Mouse (Mus musculus) layer of hippocampus, adult 11-12 months (tissue): Measurements from ENCODE around the gene Pbp2.

Experiments
- DNase-seq: peaks from one replicate; pipeline ENCODE4 v3.0.0; 2022; ENCODE audit warnings: low spot score

Pbp2 gene

DNA sequence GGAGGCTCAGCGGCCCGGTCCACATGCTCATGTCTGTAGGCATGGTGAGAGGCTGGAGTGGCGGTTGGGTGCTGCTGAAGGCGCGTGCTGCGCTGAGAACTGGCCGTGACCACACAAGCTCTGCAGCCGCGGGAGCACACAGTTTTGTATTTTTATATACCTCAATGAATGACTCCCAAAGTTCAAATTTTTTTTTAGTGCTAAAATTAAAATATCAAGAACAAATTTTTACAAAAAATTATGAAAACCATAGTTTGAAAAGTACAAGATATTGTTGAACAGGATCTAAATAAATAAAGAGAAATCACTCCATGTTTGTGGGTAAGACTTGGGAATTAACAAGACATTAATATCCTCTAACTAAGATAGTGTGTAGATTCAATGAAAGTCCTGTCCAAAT lies at the start of gene Pbp2:
Gene Pbp2, minus strand, starts transcription at position 101 of the 400 bp plus-strand sequence.
- DNase-seq, result no peak

DNA sequence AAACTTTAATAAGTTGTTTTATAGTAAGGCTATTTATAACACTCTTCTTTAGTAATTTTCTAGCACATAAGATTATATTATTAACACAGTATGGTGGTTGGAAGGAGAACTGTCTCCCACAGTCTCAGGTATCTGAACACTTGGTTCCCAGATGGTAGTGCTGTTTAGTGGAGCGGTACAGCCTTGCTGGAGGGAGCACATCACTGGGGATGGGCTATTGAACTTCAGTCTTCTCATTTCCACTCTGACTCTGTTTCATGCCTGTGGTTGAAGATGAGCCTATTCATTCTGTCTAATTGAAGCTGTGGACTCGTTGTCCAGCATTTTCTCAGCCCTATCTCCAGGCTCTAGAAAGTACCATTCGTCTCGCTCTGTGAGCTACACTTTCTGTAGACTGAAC lies 44.7 kb upstream of the Pbp2 start:
- no peak for DNase-seq

DNA sequence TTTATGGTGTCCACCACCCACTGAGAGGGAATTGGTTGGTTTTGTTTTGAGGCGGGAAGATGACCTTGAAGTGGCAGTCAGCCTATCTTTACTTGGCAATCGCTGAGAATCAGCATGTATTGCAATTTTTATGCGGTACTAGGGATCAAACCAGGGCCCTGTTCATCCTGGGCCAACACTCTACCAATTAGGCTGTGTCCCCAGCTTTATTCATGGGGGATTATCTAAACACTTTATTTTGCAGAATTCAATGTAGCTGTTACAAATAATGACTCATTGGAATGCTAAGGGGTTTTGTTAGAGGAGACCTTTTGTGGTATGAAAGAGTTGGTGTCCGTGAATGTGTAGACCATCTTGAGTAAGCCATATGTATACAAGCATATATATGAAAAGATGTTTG lies 42.3 kb upstream of the Pbp2 start:
- no peak for DNase-seq

DNA sequence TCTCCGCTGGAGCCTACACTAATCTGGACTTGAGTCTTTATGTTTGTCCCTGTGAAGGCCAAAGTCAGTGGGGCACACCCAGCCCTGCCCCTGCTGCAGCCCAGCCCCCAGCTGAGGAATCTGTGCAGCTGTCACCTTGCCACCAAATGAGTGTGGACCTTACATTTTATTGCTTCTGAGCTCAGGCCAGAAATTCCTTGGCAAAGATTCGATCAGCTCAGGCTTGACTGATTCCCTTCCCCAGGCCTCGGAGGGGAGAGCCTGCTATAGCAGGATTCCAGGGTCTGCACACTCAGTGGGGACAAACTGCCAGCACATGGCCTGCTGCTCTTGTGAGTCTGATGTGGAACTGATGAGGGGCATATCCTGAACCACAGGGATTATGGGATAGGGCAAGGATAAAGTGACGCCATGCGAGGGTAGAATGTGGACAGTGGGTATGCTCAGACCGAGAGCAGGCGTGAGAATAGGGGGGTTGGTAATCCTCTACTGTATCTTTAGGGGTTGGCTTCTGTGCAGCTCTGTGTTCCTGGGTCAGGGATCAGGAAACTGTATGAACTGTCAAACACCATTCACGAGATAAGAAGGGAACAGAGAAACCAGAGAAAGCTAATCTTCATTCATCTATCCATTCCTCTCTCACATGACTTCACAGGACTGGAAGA lies 41.6 kb upstream of the Pbp2 start:
- DNase-seq, result no peak

DNA sequence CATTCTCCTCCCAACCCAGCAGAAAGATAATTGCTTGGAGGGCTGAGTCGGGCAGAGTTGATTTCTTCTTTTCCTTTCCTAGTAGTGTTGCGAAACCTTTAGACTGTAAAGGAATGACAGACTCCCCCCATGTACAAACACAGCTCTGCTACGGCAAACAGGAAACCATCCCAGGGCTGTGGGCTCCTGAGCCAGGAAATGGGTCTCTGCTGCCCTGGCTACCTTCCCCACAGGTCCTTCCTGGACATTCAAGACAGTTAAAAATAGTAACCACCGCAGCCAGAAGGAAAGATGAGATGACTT lies 30.8 kb upstream of the Pbp2 start:
- DNase-seq, result no peak

DNA sequence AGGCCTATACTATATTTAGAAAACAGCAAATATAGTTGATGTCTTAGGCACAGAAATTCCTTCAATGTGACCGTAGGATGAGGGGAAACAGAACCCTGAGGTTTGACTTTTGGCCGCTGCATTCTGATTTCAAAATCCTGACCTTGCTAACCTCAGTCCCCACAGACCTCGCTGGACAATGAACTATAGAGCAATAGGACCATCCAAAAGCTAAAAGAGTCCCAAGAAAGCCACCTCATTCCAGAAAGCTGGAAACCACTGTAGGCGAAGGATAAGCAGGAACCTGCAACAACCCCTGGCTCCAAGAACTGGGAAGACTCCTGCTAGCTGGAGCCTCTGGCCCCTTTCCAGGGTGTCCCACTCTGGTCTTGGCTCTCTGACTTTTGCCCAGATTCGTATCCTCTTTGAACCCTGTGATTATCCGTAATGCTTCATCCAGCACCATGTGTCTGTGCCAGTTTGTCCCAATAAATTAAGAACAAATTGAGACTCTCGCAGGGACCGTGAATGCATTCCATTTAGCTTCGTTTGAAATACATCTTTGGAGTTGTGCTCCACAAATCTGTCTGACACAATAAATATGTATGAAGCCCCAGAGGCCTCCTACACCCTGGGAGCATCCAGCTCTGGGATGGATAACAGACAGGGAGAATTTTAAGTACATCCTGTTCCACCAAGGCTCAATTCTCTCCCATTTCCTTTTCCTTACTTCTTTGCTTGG lies 30.3 kb upstream of the Pbp2 start:
- DNase-seq, result no peak

DNA sequence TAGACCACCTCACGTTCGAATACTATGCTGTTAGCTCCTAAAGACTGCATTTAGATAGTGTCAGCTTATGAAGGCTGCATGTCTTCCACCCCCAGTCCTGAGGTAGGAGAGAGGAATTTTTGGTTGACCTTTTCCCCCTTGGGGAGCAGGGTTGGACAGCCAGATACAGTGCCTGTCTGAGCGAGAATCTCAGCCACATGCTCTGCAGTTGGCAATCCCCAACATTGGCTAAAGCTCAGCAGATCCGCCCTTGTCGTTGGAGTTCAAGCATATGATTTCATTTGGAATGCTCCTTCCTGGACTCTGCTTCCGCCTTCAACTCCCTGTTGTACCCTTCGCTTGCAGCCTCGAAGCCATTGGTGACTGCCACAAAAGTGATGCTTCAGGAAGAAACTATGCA lies 26.2 kb upstream of the Pbp2 start:
- no peak for DNase-seq

DNA sequence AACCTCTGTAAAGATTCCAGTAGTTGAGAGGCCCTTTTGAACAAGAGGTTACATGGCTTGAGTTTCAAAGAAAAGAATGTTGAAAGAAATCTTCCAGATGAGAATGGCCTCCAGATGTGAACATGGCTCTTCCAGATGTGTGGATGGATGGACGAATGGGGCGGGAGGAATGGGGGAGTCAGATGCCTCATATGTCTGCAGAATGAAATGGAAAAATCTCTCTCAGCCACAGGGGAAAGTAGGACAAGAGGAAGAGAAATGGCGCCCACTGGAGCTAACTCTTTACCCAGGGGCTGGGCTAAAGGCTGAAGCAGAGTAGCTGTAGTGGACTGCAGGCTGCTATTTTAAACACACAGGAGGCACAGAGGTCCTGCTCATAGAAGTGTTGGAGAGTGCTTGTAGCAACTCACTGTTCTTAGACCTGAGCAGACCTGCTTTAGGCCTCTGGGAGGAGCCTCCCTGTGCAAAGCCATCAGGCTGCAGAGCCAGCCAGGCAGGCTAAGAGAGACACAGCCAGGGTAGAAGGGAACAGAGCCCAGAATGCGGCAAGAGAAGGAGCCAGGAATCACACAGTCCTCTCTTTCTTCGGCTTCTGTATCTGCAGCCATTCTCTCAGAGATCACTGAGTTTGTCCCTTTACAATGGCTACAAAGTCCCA lies 23.9 kb upstream of the Pbp2 start:
- no peak for DNase-seq

DNA sequence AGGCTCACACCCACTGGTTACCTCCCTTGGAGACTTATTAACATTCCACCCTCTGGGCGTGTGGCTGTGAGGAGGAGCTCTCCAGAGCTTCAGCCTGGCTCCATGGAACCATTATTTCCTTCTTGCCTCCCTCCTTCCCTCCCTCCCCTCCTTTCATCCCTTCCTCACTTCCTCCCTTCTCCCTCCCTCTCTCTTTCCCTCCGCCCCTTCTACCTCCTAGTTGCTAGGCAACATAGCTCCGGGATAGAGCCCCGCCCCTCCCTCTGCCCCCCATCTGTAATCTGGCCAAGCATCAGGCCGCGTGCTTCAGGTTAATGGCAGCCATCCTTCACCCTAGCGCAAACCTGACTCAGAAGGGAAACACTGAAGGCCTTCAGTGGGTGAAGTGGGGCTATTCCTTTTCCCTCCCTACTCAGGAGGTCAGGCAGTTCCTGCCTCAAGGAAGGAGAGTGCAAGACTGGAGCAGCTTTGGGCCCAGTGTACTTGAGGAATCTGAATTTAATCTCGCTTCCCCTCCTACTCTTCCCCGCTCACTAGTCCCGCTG lies 22.6 kb upstream of the Pbp2 start:
- DNase-seq, result no peak

DNA sequence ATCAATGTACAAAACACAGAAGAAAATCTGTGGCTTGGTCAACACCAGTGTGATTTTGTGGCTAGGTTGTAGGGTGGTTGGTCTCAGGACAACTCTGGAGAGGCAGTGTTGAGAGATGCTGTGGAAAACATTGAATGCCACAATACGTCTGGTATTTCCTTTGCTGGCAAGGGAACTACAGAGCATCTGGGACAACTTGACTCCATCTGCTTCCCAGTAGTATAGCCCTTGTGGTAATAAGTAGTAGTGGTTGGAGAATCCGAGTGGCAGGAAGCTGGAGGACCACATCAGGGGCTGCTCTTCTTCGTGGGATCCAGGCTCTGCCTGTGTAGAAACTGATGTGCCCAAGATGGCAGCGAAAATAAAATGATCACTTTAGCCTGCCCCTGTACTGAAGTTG lies 21.7 kb upstream of the Pbp2 start:
- peak; percentile 39 for DNase-seq

DNA sequence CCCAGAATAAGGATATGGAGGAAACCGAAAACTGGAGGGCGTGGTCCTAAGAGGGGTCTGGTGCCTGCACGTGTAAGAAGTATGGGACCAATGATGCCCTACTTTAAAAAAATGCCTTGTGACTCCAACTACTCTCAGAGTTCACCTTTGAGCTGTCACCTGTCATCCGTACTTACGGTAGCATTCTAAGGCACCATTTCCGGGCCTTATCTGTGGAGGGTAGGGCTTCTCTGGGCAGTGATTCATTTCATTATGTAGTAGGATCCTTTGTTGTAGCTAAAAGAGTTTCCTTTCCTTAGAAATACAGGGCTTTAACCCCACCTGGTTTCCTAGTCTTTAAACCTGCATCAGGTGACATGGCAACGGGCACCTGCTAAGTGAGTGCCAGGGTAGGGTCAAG lies 16.6 kb upstream of the Pbp2 start:
- DNase-seq, result no peak

DNA sequence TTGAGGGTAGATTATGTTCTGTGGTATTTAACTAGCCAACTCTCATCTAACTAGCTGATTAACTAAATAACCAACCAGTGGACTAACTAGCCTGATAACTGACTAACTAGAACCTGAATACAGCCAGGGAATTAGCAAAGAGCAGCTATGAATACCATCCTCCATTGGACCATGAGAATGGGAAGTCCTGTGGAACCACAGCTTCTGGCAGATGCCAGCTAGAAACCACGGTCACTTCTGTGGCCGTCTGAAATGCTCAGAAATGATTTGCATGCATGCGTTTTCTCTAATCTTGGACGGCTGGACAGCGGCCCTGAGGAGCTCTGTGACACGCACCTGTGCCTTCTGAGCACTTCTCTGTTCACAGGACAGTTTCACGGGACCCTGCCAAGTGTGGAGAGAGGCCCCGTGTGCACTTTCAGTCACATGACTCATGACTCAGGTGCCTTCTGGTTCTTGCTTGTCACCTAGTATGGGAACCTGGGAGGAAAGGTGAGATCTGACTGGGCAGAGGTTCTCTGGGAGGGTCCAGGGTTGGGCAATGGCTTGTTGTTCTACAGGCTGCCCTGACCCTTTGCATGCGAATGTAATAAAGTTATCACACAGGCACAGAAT lies 14.6 kb upstream of the Pbp2 start:
- DNase-seq, result no peak

DNA sequence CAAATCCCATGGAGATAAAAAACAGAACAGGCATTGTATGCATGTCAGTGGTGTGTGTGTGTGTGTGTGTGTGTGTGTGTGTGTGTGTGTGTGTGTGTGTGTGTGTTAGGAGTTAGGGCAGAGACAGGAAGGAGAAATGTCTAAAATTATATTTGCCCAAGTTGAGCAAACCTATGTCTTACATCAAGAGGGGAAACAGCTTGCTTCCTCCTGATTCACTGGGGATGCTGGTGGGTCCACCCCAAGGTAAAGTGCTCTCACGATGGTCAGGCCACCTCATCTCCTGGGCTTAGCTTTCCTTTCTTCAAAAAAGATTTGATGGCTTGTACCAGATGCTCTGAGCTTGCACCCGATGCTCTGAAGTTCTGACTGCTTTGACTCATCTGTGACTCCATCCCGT lies 13.9 kb upstream of the Pbp2 start:
- DNase-seq, result no peak

DNA sequence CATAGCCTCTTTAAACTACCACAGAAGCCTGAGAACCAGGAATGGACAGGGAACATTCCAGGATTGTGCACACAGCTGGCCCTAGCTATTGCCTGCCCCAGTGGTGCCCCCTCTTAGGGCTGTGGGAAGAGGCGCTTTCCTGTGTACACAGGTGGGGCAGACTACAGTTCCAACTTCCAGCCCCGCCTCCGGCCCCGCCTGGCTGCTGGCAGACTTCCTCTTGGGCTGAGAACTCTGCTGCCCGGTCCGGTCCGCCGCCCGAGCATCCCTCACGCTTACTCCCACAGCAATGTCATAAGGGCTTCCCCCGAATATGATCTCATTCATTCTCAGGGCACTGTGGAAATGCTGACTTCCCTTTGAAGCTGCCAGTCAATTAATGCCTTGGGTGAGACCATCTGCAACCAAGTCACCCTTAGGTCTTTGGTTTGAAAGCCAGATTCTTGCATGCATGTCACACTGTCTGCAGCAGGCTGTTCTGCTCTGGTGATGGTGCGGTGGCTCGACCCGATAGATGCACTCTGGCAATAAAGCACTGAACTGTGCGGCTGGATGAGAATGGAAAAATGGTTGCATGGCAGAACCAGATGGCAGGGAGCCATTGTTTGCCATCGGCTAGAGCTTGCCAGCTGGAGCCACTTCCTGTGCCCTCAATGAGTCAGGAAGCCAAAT lies 13.2 kb upstream of the Pbp2 start:
- peak; percentile 25 for DNase-seq

DNA sequence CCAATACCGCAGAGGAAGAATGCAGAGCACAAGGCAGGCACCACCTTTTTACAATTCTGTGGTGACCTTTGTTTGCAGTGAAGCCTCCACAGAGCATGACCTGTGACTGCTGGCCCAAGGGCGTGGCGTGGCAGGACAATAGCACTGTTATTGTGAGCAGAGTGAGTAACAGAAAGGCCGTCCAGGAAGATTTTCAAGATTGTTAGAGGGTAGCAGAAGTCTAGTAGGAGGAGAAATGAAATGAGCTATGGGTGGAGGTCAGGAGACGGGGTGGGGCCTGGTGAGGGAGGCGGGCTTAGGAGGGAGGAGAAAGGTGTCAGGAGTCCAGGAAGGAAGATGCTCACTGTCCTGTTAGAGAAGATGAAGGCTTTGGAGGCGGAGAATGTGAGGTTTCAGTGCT lies 12.5 kb upstream of the Pbp2 start:
- no peak for DNase-seq

DNA sequence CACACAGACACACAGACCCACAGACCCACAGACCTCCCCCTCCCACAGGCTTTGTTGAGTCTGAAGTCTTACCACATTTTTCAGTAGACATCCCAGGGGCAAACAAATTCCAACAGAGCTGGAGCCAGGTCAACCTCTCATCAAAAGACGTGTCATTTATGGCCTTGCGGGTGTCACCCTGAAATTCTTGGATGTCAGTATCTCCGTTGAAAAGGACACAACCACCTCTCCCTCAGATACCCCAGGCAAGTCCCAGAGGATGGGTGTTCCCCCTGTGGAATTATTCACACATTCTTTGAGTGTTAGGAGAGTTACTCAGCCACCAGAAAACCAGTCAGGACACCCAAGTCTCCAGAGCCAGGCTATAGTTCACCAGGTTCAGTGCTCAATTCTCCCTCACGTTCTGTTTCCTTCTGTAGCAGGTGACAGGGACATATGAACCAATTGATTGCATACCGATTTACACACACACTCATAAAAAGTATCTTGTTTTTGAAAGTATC lies 9.3 kb upstream of the Pbp2 start:
- DNase-seq, result no peak

DNA sequence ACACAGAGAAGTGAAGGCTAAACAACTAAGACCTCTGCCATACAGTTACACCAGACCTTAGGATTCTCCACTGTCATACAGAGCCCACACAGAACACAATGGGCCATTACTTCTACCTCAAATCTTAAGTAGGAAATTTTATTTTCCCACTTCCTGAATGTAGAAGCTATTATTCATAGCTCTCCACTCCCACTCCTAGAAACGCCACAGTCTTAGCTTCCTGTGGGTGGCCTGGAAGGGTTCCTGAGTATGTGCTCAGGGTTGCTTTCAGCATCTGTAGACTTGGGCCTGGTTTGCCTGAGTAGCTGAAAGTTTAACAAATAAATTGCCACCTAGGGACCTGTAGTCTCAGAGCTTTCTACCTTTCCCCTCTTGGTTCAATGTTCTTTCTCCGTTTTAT lies 5.9 kb upstream of the Pbp2 start:
- no peak for DNase-seq

DNA sequence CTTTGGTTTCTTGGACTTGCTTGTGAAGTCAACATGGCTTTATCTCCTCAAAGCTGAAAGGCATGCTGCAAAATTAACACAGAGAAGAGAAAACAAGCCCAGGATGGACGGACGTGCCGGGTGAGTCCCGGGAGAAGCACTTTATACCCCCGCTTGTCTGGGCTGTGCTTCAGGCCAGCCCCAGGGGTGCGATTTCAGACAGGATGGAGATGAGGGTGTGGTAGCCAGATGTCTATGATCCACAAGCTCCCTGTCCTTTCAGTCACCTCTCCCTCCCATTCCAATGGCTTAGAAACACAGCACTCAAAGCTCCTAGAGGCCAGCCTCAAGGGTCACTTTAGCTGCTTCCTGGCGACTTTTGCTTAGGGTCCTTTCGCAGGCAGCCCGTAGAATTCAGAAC lies 3.8 kb upstream of the Pbp2 start:
- no peak for DNase-seq

DNA sequence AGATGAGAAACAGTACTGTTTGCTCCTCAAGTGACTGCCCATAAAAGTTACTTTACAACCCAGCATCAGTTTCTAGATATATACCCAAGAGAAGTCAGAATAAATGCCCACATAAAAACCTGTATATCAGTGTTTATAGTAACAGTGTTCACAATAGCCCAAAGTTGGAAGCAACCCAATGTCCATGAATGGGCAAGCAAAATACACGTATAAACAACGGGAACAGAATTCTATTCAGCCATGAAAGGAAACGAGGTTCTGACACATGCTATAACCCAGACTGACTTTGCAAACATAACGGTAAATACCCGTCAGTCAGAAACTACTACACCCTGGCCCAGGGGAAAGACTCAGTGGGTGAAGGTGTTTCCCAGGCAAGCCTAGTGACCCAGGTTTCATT lies 1.8 kb upstream of the Pbp2 start:
- no peak for DNase-seq

DNA sequence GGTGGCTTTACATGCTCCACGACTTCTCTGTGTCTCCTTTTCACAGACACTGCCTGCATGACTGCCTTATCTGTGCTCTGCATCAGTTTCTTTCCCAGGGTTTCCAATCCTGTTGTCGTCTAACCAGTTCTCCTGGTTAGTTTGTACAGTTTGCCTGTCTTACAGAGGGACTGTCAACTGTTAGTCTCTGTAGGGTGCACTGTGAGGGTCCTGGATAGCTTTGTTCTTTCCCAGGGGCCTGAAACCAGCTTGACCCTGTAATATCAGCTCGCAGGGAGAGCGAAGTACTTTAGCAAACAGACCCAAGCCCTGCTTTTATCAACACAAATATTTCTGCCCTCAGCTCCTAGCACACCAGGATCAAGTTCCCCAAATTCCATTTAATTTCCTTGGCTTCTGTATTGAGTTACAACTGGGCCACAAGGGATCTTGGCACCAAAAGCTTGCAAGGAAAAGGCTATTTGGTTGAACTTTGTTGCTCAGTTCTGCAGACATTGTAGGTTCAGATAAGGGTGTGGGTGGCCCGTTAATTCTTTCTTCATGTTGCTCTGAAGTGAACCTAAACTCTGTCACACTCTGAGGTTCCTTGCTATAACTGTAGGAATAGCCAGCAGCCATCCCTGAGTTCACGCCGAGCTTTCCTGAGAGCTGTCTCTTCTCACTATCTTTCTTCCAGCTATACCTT lies 5.5 kb downstream of the Pbp2 start:
- no peak for DNase-seq

DNA sequence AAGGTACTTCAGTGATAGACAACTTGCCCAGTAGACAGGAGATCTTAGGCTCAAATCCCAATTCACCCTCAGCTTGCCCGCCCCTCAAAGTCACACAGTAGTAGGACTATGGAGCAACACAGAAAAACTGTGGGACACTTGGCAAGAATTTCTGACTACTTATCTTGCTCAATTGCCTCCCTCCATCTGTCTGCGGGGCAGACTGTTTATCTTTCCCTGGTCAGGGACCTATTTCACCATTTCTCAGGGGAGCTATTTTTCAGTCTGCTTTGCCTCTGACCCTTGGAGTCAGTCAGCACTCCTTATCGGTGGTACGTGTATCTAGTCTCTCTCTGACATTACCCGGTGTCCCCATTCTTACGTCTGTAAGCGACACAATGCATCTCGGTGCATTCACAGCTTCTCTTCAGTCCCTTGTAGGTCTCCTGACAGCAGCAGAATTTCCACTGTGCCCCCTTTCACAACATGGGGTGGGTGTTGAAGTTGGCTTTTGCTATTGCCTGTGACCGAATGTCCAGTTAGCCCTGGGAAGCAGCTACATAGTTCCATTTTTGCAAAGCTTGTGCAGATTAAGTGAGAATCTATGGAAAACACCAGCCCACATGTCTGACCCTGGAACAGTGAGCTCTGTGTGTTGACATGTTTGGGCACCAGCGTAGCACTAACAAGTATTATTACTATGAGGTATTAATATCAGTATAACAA lies 7.6 kb downstream of the Pbp2 start:
- no peak for DNase-seq
